15 mouse cellular contexts compared by ENCODE assay signal in genomic region chr17:78108793-78109192, GRCm38 (mm10).
"Had no signal": no experiment of that assay in that cellular context is flagged by ENCODE, and none has a peak within 500 bp of the region (broad histone marks: within the 10 kb centered on the region; RNA-seq: fewer than 3 reads in every experiment).

No protein-coding gene starts in this region.

- H3K27me3 ChIP-seq: limb, embryonic 13.5 days; midbrain, embryonic 13.5 days had no signal

- H3K4me3 ChIP-seq: left cerebral cortex, adult 2 months; limb, embryonic 10.5 days; limb, embryonic 13.5 days; midbrain, embryonic 13.5 days had no signal

- H3K9ac ChIP-seq: limb, embryonic 13.5 days; liver, embryonic 14.5 days; liver, postnatal 0 days; lung, embryonic 14.5 days; midbrain, embryonic 13.5 days had no signal

- H3K27ac ChIP-seq: left cerebral cortex, adult 2 months; limb, embryonic 10.5 days; limb, embryonic 13.5 days; liver, embryonic 14.5 days; macrophage; midbrain, embryonic 13.5 days had no signal

- H3K4me1 ChIP-seq: limb, embryonic 10.5 days; limb, embryonic 13.5 days; midbrain, embryonic 13.5 days had no signal

- H3K36me3 ChIP-seq: limb, embryonic 10.5 days; limb, embryonic 13.5 days; midbrain, embryonic 13.5 days had no signal

- H3K9me3 ChIP-seq: limb, embryonic 10.5 days; limb, embryonic 13.5 days; midbrain, embryonic 13.5 days had no signal

- DNase-seq: kidney, postnatal 14 days; layer of hippocampus, postnatal 36 days; liver; liver, postnatal 0 days; lung, embryonic 14.5 days; thymus, adult 18-20 months; thymus, postnatal 36 days had no signal

- ATAC-seq: inflammation-experienced regulatory T-cells, adult 6 months; liver, postnatal 0 days; lung, postnatal 0 days; midbrain, embryonic 13.5 days had no signal

- H3K4me2 ChIP-seq: limb, embryonic 13.5 days; lung, embryonic 14.5 days; midbrain, embryonic 13.5 days had no signal
